Mouse (Mus musculus): Measurements from ENCODE around the gene Atp8a2.
A peak's percentile ranks its signal among the peaks of the same experiment; 100 is the strongest.

Gene Atp8a2

GRCm38 (mm10) chr14:59927804-59928203 is 269.2 kb downstream of the Atp8a2 start:
- DNase-seq (ENCODE audit: low spot score in 2 of 2) = no peak

GRCm38 (mm10) chr14:59919865-59920264 is 277.1 kb downstream of the Atp8a2 start:
- no peak for DNase-seq (ENCODE audit: low spot score in 2 of 2)

GRCm38 (mm10) chr14:59903484-59904130 is 293.4 kb downstream of the Atp8a2 start:
- DNase-seq (ENCODE audit: low spot score in 2 of 2) = no peak

- peak in 1 of 2 experiments; percentile 19 for DNase-seq (ENCODE audit: low spot score in 2 of 2)
These were observed 303.0 kb downstream of the Atp8a2 start for GRCm38 (mm10) chr14:59893971-59894370.

GRCm38 (mm10) chr14:59892084-59892483 is 304.9 kb downstream of the Atp8a2 start:
- DNase-seq (ENCODE audit: low spot score in 2 of 2) = no peak

GRCm38 (mm10) chr14:59891491-59891890 is 305.5 kb downstream of the Atp8a2 start:
- DNase-seq (ENCODE audit: low spot score in 2 of 2) = no peak

GRCm38 (mm10) chr14:59890818-59891217 is 306.2 kb downstream of the Atp8a2 start:
- DNase-seq (ENCODE audit: low spot score in 2 of 2) = no peak

- no peak for DNase-seq (ENCODE audit: low spot score in 2 of 2)
These were observed 306.9 kb downstream of the Atp8a2 start for GRCm38 (mm10) chr14:59890107-59890506.

GRCm38 (mm10) chr14:59888446-59888845 is 308.5 kb downstream of the Atp8a2 start:
- DNase-seq (ENCODE audit: low spot score in 2 of 2) = no peak

- no peak for DNase-seq (ENCODE audit: low spot score in 2 of 2)
These were observed 308.9 kb downstream of the Atp8a2 start for GRCm38 (mm10) chr14:59888046-59888445.

- peak in 1 of 2 experiments; percentile 49 for DNase-seq (ENCODE audit: low spot score in 2 of 2)
These were observed 309.7 kb downstream of the Atp8a2 start for GRCm38 (mm10) chr14:59887061-59887861.

GRCm38 (mm10) chr14:59883517-59884069 is 313.4 kb downstream of the Atp8a2 start:
- no peak for DNase-seq (ENCODE audit: low spot score in 2 of 2)

GRCm38 (mm10) chr14:59880829-59881228 is 316.1 kb downstream of the Atp8a2 start:
- no peak for DNase-seq (ENCODE audit: low spot score in 2 of 2)

GRCm38 (mm10) chr14:59878248-59878647 is 318.7 kb downstream of the Atp8a2 start:
- no peak for DNase-seq (ENCODE audit: low spot score in 2 of 2)

- DNase-seq (ENCODE audit: low spot score in 2 of 2) = no peak
These were observed 320.5 kb downstream of the Atp8a2 start for GRCm38 (mm10) chr14:59876525-59876924.

GRCm38 (mm10) chr14:59868369-59868768 is 328.6 kb downstream of the Atp8a2 start:
- DNase-seq (ENCODE audit: low spot score in 2 of 2) = no peak

- DNase-seq (ENCODE audit: low spot score in 2 of 2) = no peak
These were observed 329.2 kb downstream of the Atp8a2 start for GRCm38 (mm10) chr14:59867749-59868148.

- DNase-seq (ENCODE audit: low spot score in 2 of 2) = no peak
These were observed 331.0 kb downstream of the Atp8a2 start for GRCm38 (mm10) chr14:59866001-59866400.

- no peak for DNase-seq (ENCODE audit: low spot score in 2 of 2)
These were observed 334.6 kb downstream of the Atp8a2 start for GRCm38 (mm10) chr14:59862351-59862750.

GRCm38 (mm10) chr14:59859830-59860229 is 337.1 kb downstream of the Atp8a2 start:
- DNase-seq (ENCODE audit: low spot score in 2 of 2) = no peak

- no peak for DNase-seq (ENCODE audit: low spot score in 2 of 2)
These were observed 338.3 kb downstream of the Atp8a2 start for GRCm38 (mm10) chr14:59858501-59859225.

GRCm38 (mm10) chr14:59853139-59853538 is 343.8 kb downstream of the Atp8a2 start:
- DNase-seq (ENCODE audit: low spot score in 2 of 2) = no peak
